Mouse (Mus musculus) limb, embryonic 15.5 days (tissue): Measurements from ENCODE around the gene Kmt2b. TPM values are rescaled to one million over a fixed set of nuclear protein-coding genes. Genes with fewer than 3 reads are reported as not detected.
A peak's percentile ranks its signal among the peaks of the same experiment; 100 is the strongest.

Experiments
- ATAC-seq: fragments of 200-750 bp; cut with Nextera tagmentation; 2 replicates; pipeline ENCODE4 v1.8.0; 2017; ENCODE audit warnings: low read depth, moderate TSS enrichment; ENCODE audit not compliant: insufficient number of reproducible peaks, low FRiP score, low TSS enrichment
- H3K27ac ChIP-seq: fragments of 300-500 bp; sonication (generic); 2 replicates; pipeline ENCODE4 v1.5.1; 2015; ENCODE audit warnings: moderate library complexity, mild to moderate bottlenecking, inconsistent platforms
- H3K27me3 ChIP-seq: fragments of 300-500 bp; sonication (generic); 2 replicates; pipeline ENCODE4 v1.6.1; 2015; ENCODE audit warnings: inconsistent platforms
- H3K36me3 ChIP-seq: fragments of 300-500 bp; sonication (generic); 2 replicates; pipeline ENCODE4 v1.6.1; 2015; ENCODE audit warnings: inconsistent platforms
- H3K4me1 ChIP-seq: fragments of 300-500 bp; sonication (generic); 2 replicates; pipeline ENCODE4 v1.6.1; 2015; ENCODE audit warnings: inconsistent platforms
- H3K4me2 ChIP-seq: fragments of 300-500 bp; sonication (generic); 2 replicates; pipeline ENCODE4 v1.6.1; 2015; ENCODE audit warnings: mild to moderate bottlenecking, inconsistent platforms
- H3K4me3 ChIP-seq: fragments of 300-500 bp; sonication (generic); 2 replicates; pipeline ENCODE4 v1.5.1; 2015; ENCODE audit warnings: mild to moderate bottlenecking, inconsistent platforms
- H3K9ac ChIP-seq: fragments of 300-500 bp; sonication (generic); 2 replicates; pipeline ENCODE4 v1.6.1; 2015; ENCODE audit warnings: inconsistent platforms
- H3K9me3 ChIP-seq: fragments of 300-500 bp; sonication (generic); 2 replicates; pipeline ENCODE4 v1.6.1; 2016; ENCODE audit warnings: inconsistent platforms
- WGBS: fragments of 180-500 bp; shearing (Covaris S2); methylation state at CpG from one replicate; pipeline ENCODE4 v1.1.7; 2015; 5-methylcytosine and 5-hydroxymethylcytosine counted together
- polyA plus RNA-seq: library from polyadenylated mRNA; unstranded; fragments of >200 nt; fragmentation: Nextera tagmentation; extraction: Ambion mirVana; gene quantifications from 2 replicates; pipeline ENCODE4 v1.2.1, GENCODE M21; 2015

The Kmt2b gene
- polyA plus RNA-seq, 1 experiment from 2014 or later = 8.1 TPM

DNA sequence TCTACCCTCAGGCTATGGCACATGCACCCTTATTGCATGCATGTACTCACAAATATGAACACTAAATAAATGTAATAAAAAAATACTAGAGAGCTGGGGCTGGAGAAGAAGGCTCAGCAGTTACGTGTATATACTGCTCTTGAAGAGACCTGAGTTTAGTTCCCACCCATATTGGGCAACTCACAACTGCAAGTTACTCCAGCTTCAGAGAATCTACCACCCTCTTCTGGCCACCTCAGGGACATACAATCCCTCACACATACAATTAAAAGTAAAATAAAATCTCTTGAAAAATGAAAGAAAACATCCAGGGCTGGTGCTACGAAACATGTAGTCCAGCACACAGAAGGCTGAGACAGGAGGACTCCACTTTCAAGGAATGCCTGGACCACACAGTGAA is 25.9 kb upstream of the Kmt2b start:
- no peak overlapping the region for H3K4me2 ChIP-seq
- H3K4me1 ChIP-seq = no peaks in the 10 kb centered on the region
- H3K27me3 ChIP-seq = no peaks in the 10 kb centered on the region
- H3K36me3 ChIP-seq = peaks cover 40% of the 10 kb centered on the region
- H3K27ac ChIP-seq = no peak overlapping the region
- no peak overlapping the region for H3K4me3 ChIP-seq
- H3K9me3 ChIP-seq = no peaks in the 10 kb centered on the region
- no peak overlapping the region for H3K9ac ChIP-seq
- WGBS = 76% methylated on average over 2 of the region's 2 CpGs
- no peak for ATAC-seq

DNA sequence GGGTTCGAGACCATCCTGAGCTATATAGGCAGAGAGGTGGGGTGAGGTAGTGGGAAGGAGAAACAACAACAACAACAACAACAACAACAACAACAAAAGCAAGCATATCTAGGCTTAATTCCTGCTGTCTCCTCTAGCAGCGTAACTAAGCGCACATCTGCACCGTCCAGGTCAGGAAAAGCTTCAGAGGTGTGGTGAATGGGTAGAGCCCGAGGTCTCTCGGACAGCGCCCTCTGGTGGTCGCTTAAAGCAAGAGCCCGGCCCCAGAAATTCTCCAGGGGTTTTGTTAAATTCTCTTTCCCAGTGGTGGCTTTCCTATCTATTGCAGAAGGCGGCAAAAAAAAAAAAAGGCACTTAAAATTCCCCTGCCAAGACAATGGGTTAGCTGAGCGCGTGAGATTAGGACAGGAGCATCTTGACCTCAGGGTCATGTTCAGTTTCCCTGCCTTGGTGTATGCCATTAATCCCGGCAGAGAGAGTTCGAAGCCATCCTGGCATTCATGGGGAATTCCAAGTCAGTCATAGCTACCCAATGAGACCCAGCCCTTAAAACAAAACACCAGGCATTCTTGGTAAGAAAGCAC is 25.1 kb upstream of the Kmt2b start:
- no peaks in the 10 kb centered on the region for H3K4me1 ChIP-seq
- no peak overlapping the region for H3K27ac ChIP-seq
- H3K4me2 ChIP-seq = no peak overlapping the region
- no peak overlapping the region for H3K4me3 ChIP-seq
- peaks cover 31% of the 10 kb centered on the region for H3K36me3 ChIP-seq
- no peaks in the 10 kb centered on the region for H3K27me3 ChIP-seq
- no peaks in the 10 kb centered on the region for H3K9me3 ChIP-seq
- WGBS = 21% methylated on average over 14 of the region's 14 CpGs
- H3K9ac ChIP-seq = no peak overlapping the region
- no peak for ATAC-seq

DNA sequence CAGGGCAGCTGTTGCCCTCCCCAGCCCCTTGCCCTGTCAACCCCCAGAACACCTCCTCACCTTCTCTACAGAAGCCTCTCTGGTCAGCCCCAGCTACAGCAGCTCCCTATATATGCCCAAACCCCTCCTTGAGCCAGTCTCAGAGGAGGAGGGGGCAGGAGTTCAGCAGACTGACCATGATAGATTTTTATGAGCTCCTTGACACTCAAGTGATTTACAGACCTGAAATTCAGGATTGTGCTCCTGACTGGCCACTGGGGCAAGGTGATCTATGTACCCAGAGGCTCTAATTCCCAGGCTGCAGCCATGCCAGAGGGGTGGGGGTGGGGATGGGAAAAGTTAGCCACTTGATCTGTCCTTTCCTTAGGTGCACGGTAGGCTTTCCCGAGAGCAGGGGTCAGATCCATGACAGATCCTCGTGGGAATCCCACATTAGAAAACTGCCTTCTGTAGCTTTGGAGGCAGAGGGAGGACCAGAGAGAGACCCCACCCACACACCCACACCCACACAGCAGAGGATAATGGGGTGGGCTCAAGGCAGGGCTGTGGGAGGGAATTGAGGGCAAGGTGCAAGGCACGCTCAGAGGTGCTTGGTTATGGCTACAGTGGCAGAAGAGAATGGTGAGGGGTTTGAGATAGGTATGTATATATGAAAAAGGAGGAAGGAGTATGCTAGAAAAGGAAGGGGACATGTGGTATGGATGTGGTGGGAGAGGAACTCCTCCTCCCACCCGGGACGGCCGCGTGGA is 24.3 kb upstream of the Kmt2b start, which contains the start of gene Upk1a:
Gene Upk1a, minus strand, starts transcription at position 194 of the 749 bp plus-strand sequence.
- Histone ChIP-seq H3K4me1 (0 out of 2 replicates have a peak, but pooled peaks cover 5% of the 10 kb centered on the region), H3K9ac (no peak within 1 kb of the TSS), H3K4me2 (no peak within 1 kb of the TSS), H3K36me3 (peaks cover 24% of the 10 kb centered on the region), H3K4me3 (no peak within 1 kb of the TSS), H3K27ac (no peak within 1 kb of the TSS), H3K27me3 (no peaks in the 10 kb centered on the region), H3K9me3 (no peaks in the 10 kb centered on the region)
- ATAC-seq = no peak
- 48% methylated on average over 8 of the region's 8 CpGs for WGBS

DNA sequence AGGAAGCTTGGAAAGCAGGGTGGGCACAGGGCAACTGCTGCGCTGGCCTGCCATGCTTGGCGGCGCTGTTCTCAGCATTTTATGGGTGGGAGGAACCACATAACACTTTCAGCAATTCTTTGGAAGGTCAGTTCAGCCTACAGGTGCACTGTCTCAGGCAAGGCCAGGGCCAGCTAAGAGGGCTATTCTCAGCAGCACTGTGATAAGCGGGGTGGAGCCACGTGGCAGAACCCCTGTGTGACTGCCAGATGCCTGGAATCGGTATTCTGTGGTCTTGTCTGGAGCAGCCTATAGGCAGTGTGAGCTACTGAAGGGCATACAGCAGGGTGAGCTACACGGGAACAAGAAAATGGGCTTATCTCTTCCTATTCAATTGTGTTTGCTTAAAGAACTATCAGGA is 21.5 kb upstream of the Kmt2b start:
- Histone ChIP-seq H3K9ac (no peak overlapping the region), H3K4me1 (0 out of 2 replicates have a peak, but pooled peaks cover 5% of the 10 kb centered on the region), H3K27me3 (no peaks in the 10 kb centered on the region), H3K4me2 (no peak overlapping the region), H3K36me3 (no peaks in the 10 kb centered on the region), H3K27ac (no peak overlapping the region), H3K4me3 (no peak overlapping the region), H3K9me3 (no peaks in the 10 kb centered on the region)
- no peak for ATAC-seq
- 50% methylated on average over 7 of the region's 7 CpGs for WGBS

DNA sequence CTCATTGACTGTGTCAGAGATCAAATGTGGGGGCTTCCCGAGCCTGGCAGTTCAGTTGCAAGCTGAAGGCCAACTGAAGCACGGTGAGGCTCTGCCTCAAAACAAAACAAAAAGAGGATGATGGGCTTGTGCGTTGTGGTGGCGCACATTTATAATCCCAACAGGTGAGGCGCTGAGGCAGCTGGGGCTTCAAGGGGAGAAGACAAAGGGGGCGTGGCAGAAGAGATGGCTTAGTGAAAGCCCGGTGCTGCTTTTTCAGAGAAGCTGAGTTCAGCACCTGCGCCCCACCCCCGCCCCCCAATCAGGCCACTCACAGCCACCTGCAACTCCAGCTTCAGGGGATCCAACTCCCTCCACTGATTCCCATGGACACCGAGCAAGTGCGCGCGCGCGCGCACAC is 19.9 kb upstream of the Kmt2b start:
- Histone ChIP-seq H3K27me3 (no peaks in the 10 kb centered on the region), H3K4me1 (0 out of 2 replicates have a peak, but pooled peaks cover 5% of the 10 kb centered on the region), H3K4me3 (no peak overlapping the region), H3K9me3 (no peaks in the 10 kb centered on the region), H3K27ac (no peak overlapping the region), H3K4me2 (no peak overlapping the region), H3K9ac (no peak overlapping the region), H3K36me3 (no peaks in the 10 kb centered on the region)
- ATAC-seq = no peak
- WGBS = 51% methylated on average over 16 of the region's 16 CpGs

DNA sequence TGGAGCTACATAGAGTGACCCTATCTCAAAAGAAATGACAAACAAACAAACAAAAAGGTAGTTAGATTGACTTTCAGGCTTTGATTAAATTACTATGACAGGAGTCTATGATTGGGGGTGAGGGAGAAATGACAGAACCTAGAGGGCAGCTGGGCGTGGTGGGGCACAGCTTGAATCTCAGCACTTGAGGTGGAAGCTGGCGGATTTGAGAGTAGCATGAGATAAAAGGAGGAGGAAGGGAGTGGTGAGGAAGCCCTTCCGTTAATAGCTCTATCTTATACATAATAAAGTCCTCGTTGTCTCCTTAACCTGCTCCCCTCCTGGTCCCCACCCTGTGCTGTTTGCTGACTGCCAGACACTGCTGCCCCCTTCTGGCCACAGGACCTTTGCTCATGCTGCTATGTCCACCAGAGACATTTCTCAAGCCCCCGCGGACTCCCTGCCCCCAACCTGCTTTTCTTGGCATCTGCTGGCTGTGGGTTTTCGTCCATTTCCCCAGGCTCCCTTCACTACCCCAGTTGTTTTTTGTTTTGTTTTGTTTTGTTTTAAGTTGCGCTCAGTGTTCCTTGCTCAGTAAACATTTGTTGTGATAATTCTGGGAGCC is 19.3 kb upstream of the Kmt2b start:
- H3K27ac ChIP-seq = no peak overlapping the region
- 31% methylated on average over 8 of the region's 8 CpGs for WGBS
- H3K27me3 ChIP-seq = no peaks in the 10 kb centered on the region
- H3K9ac ChIP-seq = no peak overlapping the region
- H3K4me3 ChIP-seq = no peak overlapping the region
- H3K9me3 ChIP-seq = no peaks in the 10 kb centered on the region
- H3K36me3 ChIP-seq = no peaks in the 10 kb centered on the region
- no peak for ATAC-seq
- H3K4me1 ChIP-seq = 0 out of 2 replicates have a peak, but pooled peaks cover 5% of the 10 kb centered on the region
- H3K4me2 ChIP-seq = no peak overlapping the region

DNA sequence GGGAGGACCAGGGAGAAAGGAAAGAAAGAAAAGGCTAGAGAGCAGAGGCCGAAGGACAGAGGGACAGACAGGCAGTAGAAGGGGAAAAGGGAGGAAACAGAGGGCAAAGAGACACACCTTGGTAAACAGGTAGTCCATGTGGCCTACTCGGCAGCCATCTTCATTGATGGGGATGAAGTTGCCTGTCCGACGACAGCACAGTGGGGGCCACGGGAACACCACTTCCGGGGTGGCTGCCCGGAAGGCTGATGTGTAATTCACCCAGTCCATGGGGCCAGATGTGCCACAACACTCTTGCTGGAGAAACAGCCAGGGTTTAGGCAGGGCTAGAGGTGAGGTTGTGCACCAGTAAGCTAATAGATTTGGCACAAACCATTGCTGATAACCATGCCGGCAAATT is 16.4 kb upstream of the Kmt2b start:
- H3K27ac ChIP-seq = no peak overlapping the region
- 0 out of 2 replicates have a peak, but pooled peaks cover 5% of the 10 kb centered on the region for H3K4me1 ChIP-seq
- no peak for ATAC-seq
- H3K27me3 ChIP-seq = no peaks in the 10 kb centered on the region
- no peaks in the 10 kb centered on the region for H3K36me3 ChIP-seq
- H3K9me3 ChIP-seq = no peaks in the 10 kb centered on the region
- H3K4me2 ChIP-seq = no peak overlapping the region
- 83% methylated on average over 8 of the region's 8 CpGs for WGBS
- no peak overlapping the region for H3K9ac ChIP-seq
- H3K4me3 ChIP-seq = no peak overlapping the region

DNA sequence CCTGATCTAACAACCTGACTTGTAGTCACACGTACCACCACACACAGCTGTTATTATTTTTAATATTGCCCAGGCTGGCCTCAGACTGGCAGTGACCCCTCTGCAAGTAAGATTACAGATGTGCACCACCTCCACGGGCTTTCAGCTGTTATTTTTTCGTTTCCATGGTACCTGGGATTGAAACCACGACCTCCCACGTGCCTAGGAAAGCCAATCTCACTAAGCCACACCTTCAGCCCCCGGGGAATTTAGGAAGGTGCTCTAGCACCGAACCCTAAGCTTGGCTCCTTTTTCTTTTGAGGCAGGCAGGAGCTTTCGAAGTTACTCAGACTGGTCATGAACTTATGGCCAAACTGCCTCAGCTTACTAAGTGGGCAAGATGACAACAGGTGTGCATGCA is 15.9 kb upstream of the Kmt2b start:
- Histone ChIP-seq H3K4me3 (no peak overlapping the region), H3K9ac (no peak overlapping the region), H3K4me2 (no peak overlapping the region), H3K27me3 (no peaks in the 10 kb centered on the region), H3K9me3 (no peaks in the 10 kb centered on the region), H3K27ac (no peak overlapping the region), H3K4me1 (0 out of 2 replicates have a peak, but pooled peaks cover 5% of the 10 kb centered on the region), H3K36me3 (no peaks in the 10 kb centered on the region)
- WGBS = 38% methylated on average over 8 of the region's 8 CpGs
- ATAC-seq = no peak

DNA sequence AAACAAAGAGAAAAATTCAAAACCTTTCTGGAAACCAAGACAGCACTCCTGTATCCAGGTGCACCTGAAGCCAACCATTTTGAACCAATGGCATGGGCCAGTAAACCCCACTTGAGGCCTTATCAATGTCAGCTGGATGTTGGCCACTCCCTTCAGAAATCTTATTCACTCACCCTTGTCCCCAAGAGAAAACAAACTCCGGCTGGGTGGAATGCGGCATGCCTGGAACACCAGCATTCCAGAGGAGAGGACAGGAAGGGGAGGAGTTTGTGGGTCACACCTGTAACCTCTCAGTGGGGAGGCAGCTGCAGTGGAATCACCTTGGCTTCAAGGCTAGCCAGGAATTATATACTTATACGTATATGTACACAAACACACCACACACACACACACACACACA is 14.1 kb upstream of the Kmt2b start:
- H3K9me3 ChIP-seq = no peaks in the 10 kb centered on the region
- no peak overlapping the region for H3K4me2 ChIP-seq
- no peaks in the 10 kb centered on the region for H3K4me1 ChIP-seq
- H3K27me3 ChIP-seq = no peaks in the 10 kb centered on the region
- no peak overlapping the region for H3K4me3 ChIP-seq
- no peaks in the 10 kb centered on the region for H3K36me3 ChIP-seq
- no peak overlapping the region for H3K9ac ChIP-seq
- 29% methylated on average over 3 of the region's 3 CpGs for WGBS
- ATAC-seq = no peak
- no peak overlapping the region for H3K27ac ChIP-seq

DNA sequence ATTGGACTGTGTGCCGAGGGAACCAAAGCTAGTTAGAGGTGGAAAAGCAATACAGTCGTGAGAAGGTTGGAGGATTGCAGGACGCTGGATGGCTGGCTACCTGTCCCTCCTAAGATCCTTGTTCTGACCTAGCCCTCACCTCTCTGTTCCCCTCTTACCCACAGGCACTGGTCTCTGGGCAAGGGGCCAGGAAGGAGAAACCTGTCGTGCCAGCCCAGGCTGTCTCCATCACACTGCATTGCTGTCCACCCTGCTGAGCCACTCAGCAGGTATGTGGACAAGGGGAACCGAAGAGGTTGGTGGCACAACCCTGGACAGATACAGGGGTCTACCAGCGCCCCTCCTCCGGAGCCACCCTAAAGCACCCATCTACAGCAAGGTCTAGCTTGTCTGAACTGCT is 12.1 kb upstream of the Kmt2b start:
- Histone ChIP-seq H3K4me3 (no peak overlapping the region), H3K27ac (peak overlapping the region; percentile 27; the same call in 1 of the 2 replicates), H3K27me3 (no peaks in the 10 kb centered on the region), H3K9ac (no peak overlapping the region), H3K36me3 (no peaks in the 10 kb centered on the region), H3K4me2 (no peak overlapping the region), H3K9me3 (no peaks in the 10 kb centered on the region), H3K4me1 (no peaks in the 10 kb centered on the region)
- ATAC-seq = no peak
- WGBS = 60% methylated on average over 7 of the region's 7 CpGs

DNA sequence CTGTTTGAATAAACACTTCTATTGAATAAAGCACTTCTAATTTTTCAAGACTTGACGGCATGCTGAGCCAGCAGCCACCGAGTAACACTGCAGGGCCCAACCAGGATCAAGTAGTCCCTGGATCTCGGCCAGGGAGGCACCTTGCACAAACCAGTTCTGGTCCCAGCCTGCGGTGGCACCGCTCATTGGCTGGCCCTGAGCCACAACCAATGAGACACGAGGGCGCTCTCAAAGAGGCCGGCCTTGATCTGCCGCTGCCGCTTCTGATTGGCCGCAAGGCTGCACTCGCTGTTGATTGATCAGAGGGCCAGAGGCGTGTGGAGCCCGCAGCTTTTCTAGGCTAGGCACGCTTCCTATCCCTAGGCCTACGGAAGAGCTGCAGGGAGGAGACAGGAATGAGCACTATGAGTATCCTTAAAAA is 11.4 kb upstream of the Kmt2b start:
- no peak overlapping the region for H3K9ac ChIP-seq
- H3K4me2 ChIP-seq = no peak overlapping the region
- H3K4me3 ChIP-seq = no peak overlapping the region
- no peaks in the 10 kb centered on the region for H3K36me3 ChIP-seq
- 0 out of 2 replicates have a peak, but pooled peaks cover 1% of the 10 kb centered on the region for H3K27me3 ChIP-seq
- peak; percentile 54; the same call in 1 of the 2 replicates for ATAC-seq
- no peaks in the 10 kb centered on the region for H3K4me1 ChIP-seq
- WGBS = 2% methylated on average over 16 of the region's 16 CpGs
- H3K27ac ChIP-seq = peak overlapping the region; percentile 27; the same call in 1 of the 2 replicates
- no peaks in the 10 kb centered on the region for H3K9me3 ChIP-seq

DNA sequence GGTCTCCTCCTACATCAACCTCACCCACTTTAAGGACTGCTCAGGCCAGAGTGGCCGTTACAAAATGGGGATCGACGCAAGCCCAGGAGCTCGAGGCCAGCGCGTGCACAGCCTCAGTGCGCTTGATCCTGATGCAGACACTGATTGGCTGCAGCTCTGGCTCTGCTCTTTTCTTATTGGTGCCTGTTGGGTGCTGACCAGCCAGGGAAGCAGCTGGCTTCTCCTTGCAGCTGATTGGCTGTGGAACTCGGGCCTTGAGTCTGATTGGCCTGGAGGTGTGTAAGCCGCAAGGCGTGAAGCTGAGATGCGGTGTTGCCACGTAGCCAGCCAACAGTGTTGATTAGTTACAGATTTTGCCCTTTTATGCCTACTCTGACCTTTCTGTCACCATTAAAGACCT is 10.3 kb upstream of the Kmt2b start, which contains the start of gene Zbtb32:
Gene Zbtb32, minus strand, starts transcription at position 124 of the 400 bp plus-strand sequence.
- no peak within 1 kb of the TSS for H3K9ac ChIP-seq
- no peak within 1 kb of the TSS for H3K4me3 ChIP-seq
- H3K27me3 ChIP-seq = 0 out of 2 replicates have a peak, but pooled peaks cover 7% of the 10 kb centered on the region
- 89% methylated on average over 12 of the region's 12 CpGs for WGBS
- no peaks in the 10 kb centered on the region for H3K9me3 ChIP-seq
- no peaks in the 10 kb centered on the region for H3K4me1 ChIP-seq
- no peak for ATAC-seq
- no peaks in the 10 kb centered on the region for H3K36me3 ChIP-seq
- no peak within 1 kb of the TSS for H3K27ac ChIP-seq
- H3K4me2 ChIP-seq = no peak within 1 kb of the TSS
